Mouse (Mus musculus) ovary, adult 2 months (tissue): ENCODE data around the gene Ncoa6. TPM values are rescaled to one million over a fixed set of nuclear protein-coding genes. Genes with fewer than 3 reads are reported as not detected.

Experiments
- polyA plus RNA-seq: library from polyadenylated mRNA; depleted of rRNA; stranded (reverse); fragments of >200 nt; gene quantifications from 2 replicates; pipeline ENCODE4 v1.2.3, GENCODE M21; 2012; rRNA removed

Ncoa6 gene
- 54.7 and 58.5 TPM in 2 replicates for polyA plus RNA-seq

GRCm38 (mm10) chr2:155473570-155474088, at the start of gene Ncoa6:
Gene Ncoa6 (minus strand): TSS chr2:155473894.

GRCm38 (mm10) chr2:155517455-155518423, 44.0 kb upstream of the Ncoa6 start, which contains the start of the genes Acss2 and Ggt7:
Gene Acss2 (plus strand): TSS chr2:155517948.
Gene Ggt7 (minus strand): TSS chr2:155518237.

GRCm38 (mm10) chr2:155380261-155381059, 93.2 kb downstream of the Ncoa6 start, which contains the start of gene Trp53inp2:
Gene Trp53inp2 (plus strand): TSS chr2:155381059.

GRCm38 (mm10) chr2:155356971-155357591, 116.6 kb downstream of the Ncoa6 start, which contains the start of gene Pigu:
Gene Pigu (minus strand): TSS chr2:155357430.

Other genes starting within 250 kb of the Ncoa6 start
- 153 and 203 TPM in 2 replicates for gene Dynlrb1, start 237.4 kb downstream of the Ncoa6 start, polyA plus RNA-seq
- 615 and 845 TPM in 2 replicates for gene Map1lc3a, start 197.6 kb downstream of the Ncoa6 start, polyA plus RNA-seq
- 50.9 and 53.8 TPM in 2 replicates for gene Pigu, start 116.5 kb downstream of the Ncoa6 start, polyA plus RNA-seq
- gene Trp53inp2, start 92.8 kb downstream of the Ncoa6 start, polyA plus RNA-seq, result 203 and 214 TPM in 2 replicates
- 29.9 and 32.3 TPM in 2 replicates for gene Acss2, start 44.1 kb upstream of the Ncoa6 start, polyA plus RNA-seq
- 22.8 and 26.3 TPM in 2 replicates for gene Ggt7, start 44.3 kb upstream of the Ncoa6 start, polyA plus RNA-seq
- gene Gss, start 118.9 kb upstream of the Ncoa6 start, polyA plus RNA-seq, result 22.9 and 32.6 TPM in 2 replicates
- 0.53 and 0.97 TPM in 2 replicates for gene Myh7b, start 137.3 kb upstream of the Ncoa6 start, polyA plus RNA-seq
- gene Trpc4ap, start 218.5 kb upstream of the Ncoa6 start, polyA plus RNA-seq, result 212 and 229 TPM in 2 replicates